Mouse (Mus musculus): ENCODE data around the gene Sprr3. TPM values are rescaled to one million over a fixed set of nuclear protein-coding genes. Genes with fewer than 3 reads are reported as not detected.
"Not testable (repeated sequence)": the region's sequence is repeated elsewhere in the genome, so short reads cannot be mapped to it uniquely, and the experiment has no call there.

Sprr3 gene
- 0.42 TPM in 1 of 2 replicates, not detected in the other for polyA plus RNA-seq (2011; ENCODE audit: insufficient read length, low read depth, missing spikeins)

DNA sequence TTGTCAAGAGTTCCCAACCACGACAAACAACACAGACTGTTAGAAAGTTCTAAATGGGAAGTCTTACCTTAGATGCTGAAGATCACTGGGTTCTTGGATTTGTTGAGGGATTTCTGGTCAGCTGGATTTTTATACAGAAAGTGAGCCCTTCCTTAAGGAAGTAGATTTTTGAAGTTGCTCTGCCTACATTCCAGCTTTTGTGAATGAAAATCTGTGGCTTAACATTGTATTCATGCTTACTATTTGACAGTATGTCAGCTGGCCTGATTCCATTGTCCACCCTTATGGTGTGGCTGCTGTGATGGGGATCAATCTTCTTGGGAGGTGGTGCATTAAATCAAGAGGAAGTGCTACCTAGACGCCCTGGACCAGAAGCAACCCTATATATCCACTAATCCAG lies at the start of gene Sprr3:
Gene Sprr3 (minus strand): TSS at position 101 of the 400 bp plus-strand sequence.
- Histone ChIP-seq H3K4me1 (ENCODE audit: control insufficient read depth, insufficient read depth, low read length) (no peaks in the 10 kb centered on the region; the same call in 1 of the 2 replicates), H3K27ac (ENCODE audit: insufficient read depth, low read length) (no peak within 1 kb of the TSS), H3K4me3 (ENCODE audit: insufficient read depth, low read length) (no peak within 1 kb of the TSS)
- TF ChIP-seq POLR2A (IDR thresholded peaks at IDR 0.05; ENCODE audit: low read depth, low read length) (no peak), CTCF (IDR thresholded peaks at IDR 0.05; ENCODE audit: borderline replicate concordance, insufficient read depth, low read length) (no peak)

DNA sequence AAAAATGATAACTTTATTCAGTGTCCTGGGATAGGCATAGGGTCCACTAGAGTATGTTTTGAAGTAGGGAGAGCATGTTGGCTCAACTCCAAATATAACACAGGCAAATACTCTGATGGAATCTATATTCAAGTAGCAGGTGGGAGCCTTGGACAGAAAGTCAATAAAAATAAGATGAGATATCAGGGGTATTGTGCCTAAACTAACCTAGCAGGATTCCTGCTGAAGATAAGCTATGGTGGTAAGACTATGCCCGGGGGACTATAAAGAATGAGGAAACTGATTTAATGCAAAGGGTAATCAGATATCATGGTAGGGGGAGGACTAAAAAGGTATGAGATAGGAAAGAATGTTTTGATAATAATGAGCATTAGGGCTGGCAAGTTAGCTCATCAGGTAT lies 49.7 kb upstream of the Sprr3 start:
- H3K4me1 ChIP-seq (ENCODE audit: control insufficient read depth, insufficient read depth, low read length): no peaks in the 10 kb centered on the region
- H3K27ac ChIP-seq (ENCODE audit: insufficient read depth, low read length): no peak overlapping the region
- TF ChIP-seq CTCF (IDR thresholded peaks at IDR 0.05; ENCODE audit: borderline replicate concordance, insufficient read depth, low read length) (no peak), POLR2A (IDR thresholded peaks at IDR 0.05; ENCODE audit: low read depth, low read length) (no peak)
- H3K4me3 ChIP-seq (ENCODE audit: insufficient read depth, low read length): no peak overlapping the region

DNA sequence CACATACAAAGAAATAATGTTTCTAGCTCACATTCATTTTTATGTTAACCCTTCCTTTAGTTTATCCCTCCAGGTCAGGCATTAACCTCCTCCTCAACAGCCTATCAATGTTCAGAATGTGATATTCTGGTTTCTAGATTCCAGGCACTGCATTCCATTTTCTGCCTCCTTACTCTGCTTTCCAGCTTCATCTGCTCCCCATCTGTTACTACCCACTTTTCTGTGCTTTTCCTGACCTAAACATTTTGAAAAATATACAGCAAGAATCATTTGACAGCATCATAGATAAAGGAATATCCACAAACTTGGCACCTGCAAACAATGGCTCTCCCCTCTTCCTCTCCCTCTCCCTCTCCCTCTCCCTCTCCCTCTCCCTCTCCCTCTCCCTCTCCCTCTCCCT lies 45.0 kb upstream of the Sprr3 start:
- no peaks in the 10 kb centered on the region for H3K4me1 ChIP-seq (ENCODE audit: control insufficient read depth, insufficient read depth, low read length)
- no peak for TF ChIP-seq POLR2A (IDR thresholded peaks at IDR 0.05; ENCODE audit: low read depth, low read length)
- TF ChIP-seq CTCF (IDR thresholded peaks at IDR 0.05; ENCODE audit: borderline replicate concordance, insufficient read depth, low read length): no peak
- no peak overlapping the region for H3K27ac ChIP-seq (ENCODE audit: insufficient read depth, low read length)
- no peak overlapping the region for H3K4me3 ChIP-seq (ENCODE audit: insufficient read depth, low read length)

DNA sequence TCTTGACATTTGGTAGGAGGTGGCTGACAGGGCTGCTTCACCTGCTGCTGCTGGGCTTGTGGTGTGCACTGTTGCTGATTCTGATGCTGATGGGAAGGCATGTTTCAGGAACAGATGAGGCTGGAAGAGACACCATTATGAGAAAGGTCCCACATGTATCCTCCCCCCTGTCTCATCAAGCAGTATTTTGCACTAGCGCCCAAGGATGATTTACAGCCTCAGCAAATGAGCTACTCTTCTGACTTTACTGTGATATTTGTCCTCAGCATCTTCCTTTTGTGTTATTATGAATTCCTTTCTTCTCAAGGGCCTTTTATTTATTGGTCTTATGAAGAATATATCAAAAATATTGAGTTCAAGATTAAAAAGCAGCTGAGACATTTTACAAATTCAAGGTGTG lies 41.9 kb upstream of the Sprr3 start, which contains the start of gene Sprr4:
Gene Sprr4 (minus strand): TSS at position 101 of the 400 bp plus-strand sequence.
- Histone ChIP-seq H3K4me3 (ENCODE audit: insufficient read depth, low read length) (no peak within 1 kb of the TSS), H3K4me1 (ENCODE audit: control insufficient read depth, insufficient read depth, low read length) (no peaks in the 10 kb centered on the region), H3K27ac (ENCODE audit: insufficient read depth, low read length) (no peak within 1 kb of the TSS)
- TF ChIP-seq CTCF (IDR thresholded peaks at IDR 0.05; ENCODE audit: borderline replicate concordance, insufficient read depth, low read length) (no peak), POLR2A (IDR thresholded peaks at IDR 0.05; ENCODE audit: low read depth, low read length) (no peak)

DNA sequence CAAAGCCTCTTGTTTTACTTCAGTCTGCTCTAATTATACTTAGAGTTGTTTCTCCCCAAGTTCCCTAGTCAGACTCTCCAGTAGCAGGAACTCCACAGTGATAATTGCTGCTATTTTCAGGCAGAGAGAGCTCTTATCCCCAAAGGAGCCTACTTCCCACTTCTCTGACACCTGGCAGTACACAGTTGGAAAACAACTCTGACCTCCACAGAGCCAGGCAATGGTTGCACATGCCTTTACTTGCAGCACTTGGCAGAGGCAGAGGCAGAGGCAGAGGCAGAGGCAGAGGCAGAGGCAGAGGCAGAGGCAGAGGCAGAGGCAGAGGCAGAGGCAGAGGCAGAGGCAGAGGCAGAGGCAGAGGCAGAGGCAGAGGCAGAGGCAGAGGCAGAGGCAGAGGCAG lies 31.7 kb upstream of the Sprr3 start:
- H3K4me1 ChIP-seq (ENCODE audit: control insufficient read depth, insufficient read depth, low read length); H3K27ac ChIP-seq (ENCODE audit: insufficient read depth, low read length); H3K4me3 ChIP-seq (ENCODE audit: insufficient read depth, low read length): not testable (repeated sequence)

DNA sequence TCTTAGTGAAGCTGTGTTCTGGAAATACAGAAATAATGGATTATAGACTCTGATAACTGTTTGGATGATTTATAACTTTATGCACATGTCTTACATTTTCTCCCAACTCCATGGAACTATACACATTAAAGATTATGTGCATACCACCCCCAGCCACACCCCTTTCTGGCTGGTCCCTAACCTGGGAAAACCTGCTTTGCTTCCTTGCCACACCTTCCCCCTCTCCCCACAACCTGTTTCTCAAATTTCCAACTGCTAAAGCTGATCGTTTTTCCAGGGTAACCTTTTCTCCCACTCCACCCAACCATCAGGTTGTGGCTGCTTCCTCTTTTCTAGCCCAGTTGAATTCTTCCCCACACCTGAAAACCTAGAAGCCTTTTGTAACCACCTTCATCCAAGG lies 27.8 kb upstream of the Sprr3 start:
- no peak for TF ChIP-seq CTCF (IDR thresholded peaks at IDR 0.05; ENCODE audit: borderline replicate concordance, insufficient read depth, low read length)
- TF ChIP-seq POLR2A (IDR thresholded peaks at IDR 0.05; ENCODE audit: low read depth, low read length): no peak
- Histone ChIP-seq H3K4me1 (ENCODE audit: control insufficient read depth, insufficient read depth, low read length) (0 out of 2 replicates have a peak, but pooled peaks cover 8% of the 10 kb centered on the region), H3K27ac (ENCODE audit: insufficient read depth, low read length) (no peak overlapping the region), H3K4me3 (ENCODE audit: insufficient read depth, low read length) (no peak overlapping the region)

DNA sequence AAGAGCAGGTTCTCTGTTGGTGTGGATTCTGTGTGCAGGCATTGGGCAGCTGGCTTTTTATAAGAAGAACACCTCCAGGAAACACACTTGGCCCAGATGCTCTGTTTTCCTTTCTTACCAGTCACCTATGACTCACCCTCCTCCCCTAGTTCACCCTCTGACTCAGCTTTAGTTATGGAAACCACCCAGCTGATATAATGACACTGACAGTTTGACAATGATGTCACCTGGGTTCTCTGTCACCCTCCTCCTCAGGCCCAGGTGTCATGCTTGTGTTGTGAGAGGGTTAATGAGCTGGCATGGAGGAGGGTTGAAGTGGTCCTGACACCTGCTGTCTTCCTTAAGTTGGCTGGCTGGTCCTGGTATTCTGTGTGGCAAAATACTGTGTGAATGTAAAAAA lies 27.3 kb upstream of the Sprr3 start, which contains the start of gene Sprr1a:
Gene Sprr1a (minus strand): TSS at position 33 of the 400 bp plus-strand sequence.
- TF ChIP-seq CTCF (IDR thresholded peaks at IDR 0.05; ENCODE audit: borderline replicate concordance, insufficient read depth, low read length): no peak
- no peak for TF ChIP-seq POLR2A (IDR thresholded peaks at IDR 0.05; ENCODE audit: low read depth, low read length)
- no peak within 1 kb of the TSS for H3K4me3 ChIP-seq (ENCODE audit: insufficient read depth, low read length)
- no peak within 1 kb of the TSS for H3K27ac ChIP-seq (ENCODE audit: insufficient read depth, low read length)

DNA sequence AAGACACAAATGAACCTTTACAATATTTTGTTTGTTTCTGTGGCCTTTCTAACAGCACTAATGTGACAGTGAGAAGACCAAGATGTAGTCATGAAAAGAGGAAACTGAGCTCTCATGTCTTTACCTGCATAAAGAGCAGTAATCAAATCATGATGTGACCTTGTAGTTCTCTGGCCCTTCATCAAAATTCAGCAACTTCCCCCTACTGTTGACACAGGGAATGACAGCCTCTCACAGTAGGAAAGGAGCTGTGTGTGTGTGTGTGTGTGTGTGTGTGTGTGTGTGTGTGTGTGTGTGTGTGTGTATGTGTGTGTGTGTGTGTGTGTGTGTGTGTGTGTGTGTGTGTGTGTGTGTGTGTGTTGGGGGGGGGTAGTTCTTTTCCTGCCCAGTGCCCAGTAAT lies 22.7 kb upstream of the Sprr3 start:
- H3K4me1 ChIP-seq (ENCODE audit: control insufficient read depth, insufficient read depth, low read length); H3K27ac ChIP-seq (ENCODE audit: insufficient read depth, low read length); H3K4me3 ChIP-seq (ENCODE audit: insufficient read depth, low read length): not testable (repeated sequence)

More for the DNA sequence above, 27.3 kb upstream of the Sprr3 start, which contains the start of gene Sprr1a:
- 0 out of 2 replicates have a peak, but pooled peaks cover 8% of the 10 kb centered on the region for H3K4me1 ChIP-seq (ENCODE audit: control insufficient read depth, insufficient read depth, low read length)

DNA sequence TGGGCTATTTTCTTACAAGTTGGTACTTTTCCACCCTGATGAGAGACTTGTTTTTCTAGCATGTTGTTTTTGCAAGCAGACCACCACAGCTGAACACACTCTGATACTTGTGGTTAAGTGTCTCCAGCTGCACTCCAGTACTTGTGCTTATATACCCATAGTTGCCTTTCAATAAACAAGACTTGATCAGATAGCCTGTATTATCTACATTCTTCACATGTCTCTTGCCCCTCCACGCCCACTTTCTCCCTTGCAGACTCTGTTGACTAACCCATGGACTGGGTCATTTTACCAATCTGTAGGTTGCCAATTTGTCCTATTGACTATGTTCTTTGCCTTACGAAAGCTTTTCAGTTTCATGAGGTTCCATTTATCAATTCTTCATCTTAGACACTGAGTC lies 11.6 kb upstream of the Sprr3 start:
- Histone ChIP-seq H3K4me1 (ENCODE audit: control insufficient read depth, insufficient read depth, low read length) (peaks cover 5% of the 10 kb centered on the region), H3K4me3 (ENCODE audit: insufficient read depth, low read length) (no peak overlapping the region), H3K27ac (ENCODE audit: insufficient read depth, low read length) (no peak overlapping the region)
- TF ChIP-seq CTCF (IDR thresholded peaks at IDR 0.05; ENCODE audit: borderline replicate concordance, insufficient read depth, low read length) (no peak), POLR2A (IDR thresholded peaks at IDR 0.05; ENCODE audit: low read depth, low read length) (no peak)

DNA sequence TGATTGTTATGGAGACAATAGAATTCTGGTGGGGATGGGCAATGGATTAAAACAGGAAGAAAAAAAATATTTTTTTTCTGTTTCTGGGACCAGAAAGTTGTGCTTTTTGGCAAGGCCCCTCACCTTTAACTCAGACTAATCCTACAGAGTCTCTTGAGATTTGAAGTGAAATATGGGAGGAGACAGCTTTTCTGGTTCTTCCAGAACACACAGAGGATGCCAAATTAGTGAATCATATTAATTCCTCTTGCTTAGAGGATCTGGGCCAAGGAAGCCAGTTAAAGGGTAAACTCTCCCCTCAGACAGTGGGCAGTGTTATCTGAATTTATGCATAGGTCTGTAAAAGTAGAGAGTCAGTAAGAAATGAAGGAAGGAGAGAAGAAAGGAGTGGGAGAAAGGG lies 8.9 kb upstream of the Sprr3 start:
- Histone ChIP-seq H3K27ac (ENCODE audit: insufficient read depth, low read length) (peak overlapping the region; percentile 71), H3K4me3 (ENCODE audit: insufficient read depth, low read length) (no peak overlapping the region), H3K4me1 (ENCODE audit: control insufficient read depth, insufficient read depth, low read length) (peaks cover 5% of the 10 kb centered on the region)
- TF ChIP-seq CTCF (IDR thresholded peaks at IDR 0.05; ENCODE audit: borderline replicate concordance, insufficient read depth, low read length) (no peak), POLR2A (IDR thresholded peaks at IDR 0.05; ENCODE audit: low read depth, low read length) (no peak)

DNA sequence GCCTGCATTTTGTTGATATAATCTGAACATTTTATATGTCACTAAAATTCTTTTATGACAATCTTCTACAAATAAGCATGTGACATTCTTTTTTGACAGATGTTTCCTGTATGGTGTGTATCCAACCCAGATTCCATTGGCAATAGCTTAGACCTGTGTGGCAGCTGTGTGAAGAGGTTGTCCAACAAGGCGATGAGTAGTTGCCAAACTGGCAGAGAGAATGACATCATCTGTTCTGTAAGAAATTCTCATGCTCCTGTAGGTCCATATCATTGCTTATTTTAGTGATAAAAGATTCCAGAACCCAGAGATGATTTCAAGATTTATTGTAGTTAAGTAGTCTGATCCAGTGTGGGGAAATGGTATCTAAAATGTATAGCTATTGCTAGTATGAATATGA lies 8.1 kb upstream of the Sprr3 start:
- no peak overlapping the region for H3K4me3 ChIP-seq (ENCODE audit: insufficient read depth, low read length)
- H3K4me1 ChIP-seq (ENCODE audit: control insufficient read depth, insufficient read depth, low read length): peaks cover 5% of the 10 kb centered on the region
- no peak overlapping the region for H3K27ac ChIP-seq (ENCODE audit: insufficient read depth, low read length)
- TF ChIP-seq POLR2A (IDR thresholded peaks at IDR 0.05; ENCODE audit: low read depth, low read length): no peak
- TF ChIP-seq CTCF (IDR thresholded peaks at IDR 0.05; ENCODE audit: borderline replicate concordance, insufficient read depth, low read length): no peak

Data from embryonic fibroblast, embryonic 13.5 days (primary cell).